Mouse (Mus musculus): ENCODE measurements around the gene Mapkapk5.

Gene Mapkapk5

GRCm38 (mm10) chr5:121545793-121546529 is at the start of gene Mapkapk5:
TSS of gene Mapkapk5 (minus strand) at chr5:121545905.
- DNase-seq (ENCODE audit: low spot score), result peak; percentile 96

DNA sequence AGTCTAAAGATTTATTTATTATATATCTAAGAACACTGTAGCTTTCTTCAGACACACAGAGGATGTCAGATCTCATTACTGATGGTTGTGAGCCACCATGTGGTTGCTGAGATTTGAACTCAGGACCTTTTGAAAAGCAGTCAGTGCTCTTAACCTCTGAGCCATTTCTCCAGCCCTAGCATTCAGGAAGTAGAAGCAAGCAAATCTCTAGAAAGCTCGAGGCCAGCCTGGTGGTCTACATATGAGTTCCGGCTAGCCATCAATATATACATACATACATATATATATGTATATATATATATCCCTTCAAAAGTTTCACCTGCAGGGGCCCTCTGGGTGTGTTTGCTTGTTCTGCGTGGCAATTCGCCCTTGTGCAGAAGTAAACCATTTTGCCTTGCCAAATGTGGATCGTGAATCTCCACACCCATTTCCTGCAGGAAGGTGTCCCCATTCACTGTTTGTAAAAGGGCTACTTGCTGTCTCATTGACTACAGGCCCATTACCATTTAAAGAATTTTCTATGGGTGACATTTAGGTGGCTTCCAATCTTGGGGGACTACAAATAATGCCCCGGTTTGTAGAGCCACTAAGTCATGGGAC is 49.1 kb upstream of the Mapkapk5 start:
- DNase-seq (ENCODE audit: low spot score), result no peak

DNA sequence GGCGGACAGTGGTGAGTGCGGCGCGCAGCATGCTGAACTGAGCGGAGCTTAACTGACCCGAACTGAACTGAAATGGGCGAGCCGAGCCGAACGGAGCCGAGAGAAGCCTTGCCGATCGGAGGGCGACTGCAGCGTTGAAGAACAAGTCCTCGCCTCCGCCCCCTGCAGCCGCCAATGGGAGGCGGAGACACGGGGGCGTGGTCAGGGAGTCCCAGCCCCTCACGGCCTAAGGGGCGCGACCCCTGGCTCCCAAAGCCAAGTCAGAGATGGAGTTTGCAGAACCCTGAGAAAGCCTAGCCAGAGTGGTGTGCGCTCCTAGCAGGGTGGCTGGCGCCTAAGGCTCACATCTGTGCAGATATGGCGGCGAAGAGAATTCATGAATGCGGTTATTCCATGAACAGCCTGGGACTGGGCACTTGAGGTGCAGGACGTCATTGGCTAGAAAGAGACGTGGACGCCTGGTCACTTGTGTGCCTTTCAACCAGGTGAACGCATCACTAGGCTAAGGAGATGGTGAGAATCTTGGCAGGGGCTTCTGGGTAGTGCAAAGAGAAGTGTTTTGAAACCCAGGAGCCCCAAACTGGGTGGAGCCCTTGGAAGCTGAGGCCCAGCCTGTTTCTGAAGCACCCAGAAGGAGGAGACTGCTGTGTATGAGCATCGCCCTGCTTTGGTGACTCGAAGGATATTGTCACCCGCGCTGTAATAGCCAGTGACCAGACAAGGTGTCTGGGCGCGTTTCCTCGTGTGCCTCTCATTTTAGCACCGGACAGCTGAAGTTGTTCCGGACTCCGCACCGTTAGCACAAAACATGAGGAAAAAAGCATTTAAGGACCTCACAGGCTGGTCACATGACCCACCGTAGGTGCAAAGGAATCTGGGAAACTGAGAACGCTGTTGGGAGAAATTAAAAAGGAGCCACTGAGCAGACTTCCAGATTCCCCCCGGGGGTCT is 48.0 kb upstream of the Mapkapk5 start, which contains the start of gene Aldh2:
Aldh2 (minus strand) TSS at position 374 of the 951 bp plus-strand sequence.
- peak; percentile 73 for DNase-seq (ENCODE audit: low spot score)

DNA sequence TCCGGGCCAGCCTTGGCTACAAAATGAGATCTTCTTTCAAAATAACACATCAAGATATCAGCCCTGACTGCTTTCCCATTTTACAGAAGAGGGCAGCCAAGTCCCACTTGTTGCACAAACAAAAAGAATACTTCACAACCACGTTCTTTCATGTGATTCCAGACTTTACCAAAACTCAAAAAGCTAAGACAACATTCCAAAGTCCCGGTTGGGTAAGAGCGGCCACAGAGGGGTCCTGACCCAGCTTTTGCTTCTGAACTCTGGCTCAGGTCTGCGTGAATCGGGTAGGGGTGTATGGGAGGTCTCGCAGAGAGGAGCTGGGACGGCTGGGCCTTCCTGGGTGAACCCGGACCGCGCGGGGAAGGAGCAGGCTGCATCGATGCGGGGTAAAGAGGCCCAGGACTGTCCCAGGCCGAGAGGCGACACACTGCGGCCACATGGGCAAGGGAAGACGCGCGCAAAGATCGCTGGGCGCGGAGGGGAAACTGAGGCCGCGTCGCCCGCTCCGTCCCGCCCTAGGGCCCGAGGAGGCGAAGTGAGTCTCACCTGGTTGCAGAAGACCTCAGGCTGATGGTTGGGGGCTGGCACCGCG is 47.2 kb upstream of the Mapkapk5 start:
- DNase-seq (ENCODE audit: low spot score), result no peak

GRCm38 (mm10) chr5:121592064-121592815 is 46.5 kb upstream of the Mapkapk5 start:
- no peak for DNase-seq (ENCODE audit: low spot score)

DNA sequence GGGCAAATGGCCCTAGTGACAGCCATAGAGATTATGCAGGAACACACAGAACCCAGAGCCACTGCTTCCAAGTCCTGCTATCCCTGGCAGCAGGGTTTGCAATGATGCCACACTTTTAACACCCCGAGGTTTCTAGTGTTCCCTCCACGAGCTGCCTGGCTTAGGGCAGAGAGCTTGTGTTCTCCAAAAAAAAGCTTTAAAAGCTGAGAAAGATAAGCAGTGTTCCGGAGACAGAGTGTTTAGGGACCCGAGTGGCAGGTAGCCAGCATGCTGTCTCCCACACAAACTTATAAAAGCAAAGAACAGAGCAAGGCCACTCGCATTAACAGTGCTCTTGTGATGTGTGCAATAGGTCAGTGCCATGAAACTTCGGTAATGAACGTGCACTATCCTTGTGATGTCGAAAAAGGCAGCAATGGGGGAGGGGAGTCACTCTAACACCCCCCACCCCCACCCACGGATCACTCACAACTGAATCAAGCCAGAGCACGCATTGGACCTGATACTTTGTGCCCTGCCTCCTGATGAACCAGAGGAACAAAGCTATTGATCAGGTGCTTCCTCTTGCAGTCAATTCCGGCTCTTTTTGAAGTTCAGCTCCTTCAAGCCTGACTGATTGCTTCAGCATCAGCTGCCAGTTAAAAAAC is 45.8 kb upstream of the Mapkapk5 start:
- DNase-seq (ENCODE audit: low spot score), result no peak

GRCm38 (mm10) chr5:121589928-121590327 is 44.2 kb upstream of the Mapkapk5 start:
- DNase-seq (ENCODE audit: low spot score), result no peak

- DNase-seq (ENCODE audit: low spot score), result peak; percentile 9
Observed at GRCm38 (mm10) chr5:121586400-121587039, 40.8 kb upstream of the Mapkapk5 start.

GRCm38 (mm10) chr5:121585699-121586098 is 40.0 kb upstream of the Mapkapk5 start:
- DNase-seq (ENCODE audit: low spot score), result no peak

GRCm38 (mm10) chr5:121585005-121585404 is 39.3 kb upstream of the Mapkapk5 start:
- no peak for DNase-seq (ENCODE audit: low spot score)

- DNase-seq (ENCODE audit: low spot score), result peak; percentile 15
Observed at GRCm38 (mm10) chr5:121583765-121584501, 38.2 kb upstream of the Mapkapk5 start.

DNA sequence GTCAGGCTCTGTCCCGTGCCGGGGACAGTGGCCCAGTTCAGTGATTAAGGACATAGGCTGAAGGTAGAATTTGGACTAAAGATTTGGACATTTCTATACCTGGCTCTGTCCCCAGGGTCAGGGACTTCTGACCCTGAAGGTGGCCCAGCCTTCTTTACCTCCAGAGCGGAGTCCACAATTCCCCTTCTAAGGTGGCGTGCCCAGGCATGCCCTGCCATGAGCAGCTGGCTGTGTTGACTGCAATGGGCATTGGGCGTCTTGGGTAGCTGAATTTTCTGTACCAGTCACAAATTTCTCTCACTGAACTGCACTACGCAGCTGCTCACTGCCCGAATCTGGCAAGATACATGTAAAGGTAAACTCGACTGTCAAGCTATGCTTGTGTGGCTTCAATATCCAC is 36.2 kb upstream of the Mapkapk5 start:
- no peak for DNase-seq (ENCODE audit: low spot score)

DNA sequence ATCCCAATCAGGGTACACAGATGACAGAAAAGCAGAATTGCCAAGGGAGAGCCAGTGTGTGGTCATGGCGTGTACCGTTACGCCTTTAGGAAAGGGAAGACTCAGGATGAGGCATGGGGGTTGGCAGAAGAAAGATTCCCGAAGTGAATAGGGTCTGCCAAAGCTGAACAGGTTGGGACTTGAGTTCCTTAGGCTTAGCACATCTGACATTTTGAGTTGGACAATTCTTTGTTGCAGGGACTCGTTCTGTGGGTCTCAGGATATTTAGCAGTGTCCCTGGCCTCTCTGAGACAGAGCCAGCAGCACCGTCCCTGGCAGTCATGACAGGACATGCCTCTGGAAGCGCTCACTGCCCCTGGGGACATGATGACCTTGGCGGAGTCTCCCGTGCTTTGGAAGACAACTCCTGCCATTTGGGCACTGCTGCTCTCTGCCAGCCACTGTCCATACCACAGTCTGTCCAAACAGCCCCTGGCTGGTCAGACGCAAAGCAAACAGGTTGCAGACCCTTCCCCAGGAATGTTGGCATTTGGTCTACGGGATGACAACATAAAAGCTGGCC is 31.3 kb upstream of the Mapkapk5 start:
- DNase-seq (ENCODE audit: low spot score), result no peak

GRCm38 (mm10) chr5:121575867-121576266 is 30.2 kb upstream of the Mapkapk5 start:
- DNase-seq (ENCODE audit: low spot score), result no peak

DNA sequence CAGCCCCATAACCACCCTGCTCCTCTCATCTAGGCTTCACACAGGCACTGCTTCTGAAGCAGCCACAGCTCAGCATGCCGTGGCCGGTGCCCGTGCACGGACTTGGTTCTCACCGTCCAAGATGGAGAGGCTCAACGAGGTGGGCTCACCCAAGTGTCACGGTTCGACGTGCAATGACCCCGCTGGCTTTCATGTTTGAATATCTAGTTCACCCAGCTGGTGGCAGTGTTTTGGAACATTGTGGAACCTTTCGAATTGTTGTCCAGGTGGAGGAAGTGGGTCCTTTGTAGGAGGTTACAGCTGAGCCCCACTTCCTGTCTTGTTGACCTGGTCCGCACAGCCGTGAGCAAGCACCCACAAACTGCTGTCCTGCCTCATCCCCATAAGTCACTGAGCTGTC is 28.4 kb upstream of the Mapkapk5 start:
- DNase-seq (ENCODE audit: low spot score), result peak; percentile 61

- no peak for DNase-seq (ENCODE audit: low spot score)
Observed at GRCm38 (mm10) chr5:121570787-121571186, 25.1 kb upstream of the Mapkapk5 start.

DNA sequence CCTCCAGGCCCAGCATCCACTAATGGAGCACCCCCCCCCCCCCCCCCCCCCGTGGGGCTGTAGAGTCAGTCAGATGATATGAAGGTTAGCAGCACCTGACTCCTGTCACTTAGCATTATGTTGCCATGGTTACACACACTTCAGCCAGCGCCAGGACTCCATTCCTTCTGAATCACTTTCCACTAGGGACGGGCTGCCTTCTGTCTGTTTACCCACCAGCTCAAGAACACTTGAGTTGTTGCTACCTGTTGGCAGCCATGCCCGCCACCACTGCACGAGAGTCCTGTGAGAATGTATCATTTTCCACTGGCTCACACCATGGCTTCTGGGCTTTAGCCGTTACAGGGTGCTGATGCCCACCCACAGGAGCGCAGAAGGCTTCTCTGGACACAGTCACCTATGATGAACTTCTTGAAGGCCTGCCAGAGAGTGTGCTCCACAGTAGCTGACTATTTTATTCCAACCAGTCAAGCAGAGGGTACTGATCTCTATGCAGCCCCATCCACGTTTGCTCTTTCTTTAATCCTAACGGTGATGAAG is 24.2 kb upstream of the Mapkapk5 start:
- no peak for DNase-seq (ENCODE audit: low spot score)

- no peak for DNase-seq (ENCODE audit: low spot score)
Observed at GRCm38 (mm10) chr5:121566035-121566681, 20.5 kb upstream of the Mapkapk5 start.
